Comparison of ENCODE assay signal across 2 mouse cellular contexts in the genomic region with DNA sequence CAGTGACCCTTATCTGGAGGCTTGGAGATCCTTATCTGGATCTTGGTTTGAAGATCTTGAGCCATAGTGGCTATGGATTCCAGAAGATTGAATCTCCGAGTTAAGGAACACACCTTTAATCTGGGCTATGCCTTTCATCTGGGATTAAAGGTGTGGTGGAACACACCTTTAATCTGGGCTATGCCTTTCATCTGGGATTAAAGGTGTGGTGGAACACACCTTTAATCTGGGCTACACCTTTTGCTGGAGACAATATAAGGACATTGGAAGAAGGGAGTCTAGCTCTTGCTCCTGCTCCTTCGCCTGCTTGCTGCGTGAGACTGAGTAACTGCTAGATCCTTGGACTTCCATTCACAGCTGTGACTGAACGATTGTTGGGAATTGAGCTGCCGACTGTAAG. TPM values are rescaled to one million over a fixed set of nuclear protein-coding genes. Genes with fewer than 3 reads are reported as not detected.
"Had no signal": no experiment of that assay in that cellular context is flagged by ENCODE, and none has a peak within 500 bp of the region (broad histone marks: within the 10 kb centered on the region; RNA-seq: fewer than 3 reads in every experiment).

A gene (plus strand): TSS at position 301 of the 400 bp plus-strand sequence.

RNA-seq across cellular contexts. Expression of the gene that starts here (rescaled TPM):
- total RNA-seq: megakaryocyte progenitor cell, adult 5-6 weeks had no signal
- polyA plus RNA-seq: small intestine, adult 2 months had no signal
